Mouse (Mus musculus) induced T-regulatory cell, adult 2 months (primary cell): ENCODE measurements at regions not wholly inside any gene's neighbourhood (a gene's known extent, or its start where the extent isn't known, plus 50 kb on each side); places are given as distances from the start of the nearest gene placed in this dataset.

Experiments used
- DNase-seq: peaks from one replicate; pipeline ENCODE4 v3.0.0-alpha.2; 2012; ENCODE audit warnings: low read depth

- no peak for DNase-seq
Observed at GRCm38 (mm10) chr7:83077919-83078265, 210.8 kb downstream of the Mex3b start.

- no peak for DNase-seq
Observed at GRCm38 (mm10) chr7:83078695-83079094, 211.6 kb downstream of the Mex3b start.

DNA sequence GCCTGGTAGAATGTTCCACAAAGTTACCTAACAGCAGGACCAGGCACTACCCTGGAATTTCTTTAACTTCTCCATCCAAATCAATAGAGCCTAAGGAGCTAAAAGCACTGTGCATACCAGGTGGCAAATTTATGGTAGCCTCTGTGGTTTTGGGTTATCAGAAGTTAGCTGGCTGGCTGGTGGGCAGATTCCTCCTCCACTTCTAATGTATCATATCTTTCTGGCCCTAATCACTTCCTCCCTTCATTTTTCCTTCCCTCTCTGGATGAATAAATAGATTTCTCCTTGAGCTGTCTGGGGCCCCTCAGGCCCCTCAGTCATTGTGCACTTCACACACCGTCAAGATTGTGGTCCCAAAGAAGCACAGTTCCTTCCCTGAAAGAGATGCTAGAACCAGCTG, 212.7 kb downstream of the Mex3b start:
- DNase-seq, result no peak

DNA sequence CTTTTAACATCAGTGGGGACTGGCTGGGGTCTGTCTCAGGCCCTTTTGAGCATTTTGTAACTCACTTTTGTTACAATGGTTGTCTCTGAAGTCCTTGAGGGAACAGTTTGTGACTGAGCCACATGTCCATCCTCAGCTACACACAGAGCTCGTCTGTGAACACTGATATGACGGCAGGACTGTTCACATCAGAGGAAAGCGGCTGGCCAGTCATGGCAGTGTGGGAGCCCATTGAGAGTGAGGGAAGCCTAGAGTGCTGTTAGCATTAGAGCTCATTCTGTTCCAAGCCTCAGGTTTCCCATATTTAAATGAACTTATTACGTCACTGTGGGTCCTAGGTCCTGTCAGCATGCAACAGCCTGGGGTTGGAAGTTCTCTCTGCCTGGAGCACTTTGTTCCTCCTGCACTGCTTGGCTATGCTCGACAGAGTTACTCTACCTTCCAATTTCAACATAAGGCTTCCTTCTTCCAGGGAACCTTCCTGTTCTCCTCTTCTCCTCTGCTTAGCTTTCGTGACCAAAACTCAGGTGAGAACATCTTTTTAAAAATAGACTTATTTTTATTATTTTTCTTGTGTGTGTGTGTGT, 217.5 kb downstream of the Mex3b start:
- DNase-seq, result no peak

DNA sequence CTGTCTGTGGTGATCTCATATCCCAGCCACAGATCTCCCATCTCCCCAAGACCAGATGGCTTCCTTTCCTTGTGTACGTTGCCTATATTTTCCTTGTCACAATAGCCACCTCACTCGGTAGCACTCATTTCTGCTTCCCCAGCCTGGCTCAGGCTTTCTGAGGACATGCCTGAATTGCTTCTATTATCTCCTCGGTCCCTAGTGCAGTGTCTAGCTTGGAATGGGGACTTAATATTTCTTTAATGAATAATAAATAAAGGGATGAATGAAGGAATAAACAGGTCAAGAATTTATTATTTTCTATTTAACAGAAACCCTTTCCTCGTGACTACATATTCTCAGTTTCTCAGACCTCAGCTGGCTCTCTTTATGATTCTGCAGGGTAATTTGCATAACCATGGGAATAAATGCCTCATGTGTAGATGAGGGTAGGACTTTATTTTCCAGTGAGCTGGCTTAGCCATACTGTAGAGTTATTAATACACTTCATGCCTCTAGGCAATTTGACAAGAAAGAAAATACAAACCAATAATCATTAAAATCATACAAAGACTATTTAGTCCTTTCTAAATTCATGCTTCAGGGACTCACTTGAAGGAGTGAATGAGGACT, 218.5 kb downstream of the Mex3b start:
- no peak for DNase-seq

DNA sequence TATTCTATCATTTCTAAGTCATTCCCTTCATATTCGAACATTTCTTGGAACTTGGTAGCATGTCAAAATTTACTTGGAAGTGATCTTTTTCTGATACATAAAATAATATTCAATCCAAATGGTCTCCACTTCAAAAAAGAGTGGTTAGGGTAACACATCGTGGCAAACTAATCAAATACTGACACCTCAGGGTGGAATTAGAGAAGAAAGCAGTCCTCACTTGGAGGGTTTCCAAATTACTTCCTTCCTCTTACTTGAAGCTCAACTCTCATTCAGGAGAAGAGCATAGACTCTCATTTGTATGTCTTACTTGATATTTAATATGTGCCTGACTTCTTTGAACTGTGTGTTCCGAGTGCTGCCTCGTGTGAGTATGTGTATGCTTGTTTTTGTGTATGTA, 220.3 kb downstream of the Mex3b start:
- no peak for DNase-seq

GRCm38 (mm10) chr7:83088125-83088524, 221.0 kb downstream of the Mex3b start:
- no peak for DNase-seq

GRCm38 (mm10) chr7:83089330-83089982, 222.3 kb downstream of the Mex3b start:
- DNase-seq, result no peak

DNA sequence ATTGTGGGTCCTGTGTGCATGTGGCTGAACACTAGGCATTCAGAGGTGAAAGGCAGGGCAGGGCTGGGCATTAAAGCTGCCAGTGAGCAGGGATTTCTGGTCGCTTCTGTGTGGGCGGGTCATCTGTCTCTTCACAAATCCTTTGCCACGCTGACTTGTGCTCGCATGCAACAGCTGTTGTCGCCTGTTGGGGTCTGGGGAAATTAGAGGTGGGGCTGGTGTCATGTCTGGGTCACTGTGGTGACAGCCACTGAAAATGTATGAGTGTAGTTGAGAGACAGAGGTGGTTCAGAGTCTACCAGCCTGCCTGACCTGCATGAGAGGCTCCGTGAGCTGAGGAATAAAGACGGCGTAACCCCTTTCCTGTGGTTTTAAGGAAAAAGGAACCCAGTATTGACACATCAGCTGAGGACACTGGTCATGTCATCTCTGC, 226.8 kb downstream of the Mex3b start:
- no peak for DNase-seq

DNA sequence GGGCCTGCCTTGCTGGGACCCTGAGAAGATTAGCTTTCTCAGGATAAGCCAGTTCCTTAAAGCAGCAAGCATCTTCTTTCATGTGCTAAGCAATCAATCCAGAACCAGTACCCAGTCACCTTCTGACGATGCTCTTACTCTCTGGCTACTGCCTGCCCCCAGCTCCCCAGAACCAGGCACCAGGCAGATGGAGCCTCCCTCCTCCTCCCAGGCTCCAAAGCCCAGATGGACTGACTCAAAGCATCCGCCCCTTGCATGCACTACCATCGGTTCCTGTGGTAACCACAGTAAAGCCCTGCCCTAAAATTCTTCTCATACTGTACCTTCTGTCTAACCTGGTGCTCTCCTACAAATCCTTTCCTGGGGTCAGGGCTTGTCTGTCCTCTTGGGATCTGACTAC, 227.8 kb downstream of the Mex3b start:
- no peak for DNase-seq

DNA sequence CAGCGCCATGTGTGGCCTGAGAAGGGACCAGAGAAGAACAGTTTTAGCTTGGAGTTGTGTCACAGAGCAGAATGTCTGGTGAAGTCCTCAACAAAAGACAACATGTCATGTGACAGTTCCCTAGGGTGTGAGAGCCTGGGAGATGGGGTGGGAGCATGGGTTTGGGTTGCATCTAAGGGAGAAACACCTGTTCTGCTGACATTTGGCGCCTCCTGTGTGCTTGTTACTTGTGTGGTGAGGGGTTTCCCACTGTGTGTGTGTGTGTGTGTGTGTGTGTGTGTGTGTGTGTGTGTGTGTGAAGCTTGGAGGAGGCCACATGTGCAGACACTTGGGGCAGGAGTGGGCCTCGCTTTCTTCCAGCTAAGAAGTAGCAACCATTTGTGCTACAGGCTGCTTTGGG, 228.5 kb downstream of the Mex3b start:
- DNase-seq, result no peak

DNA sequence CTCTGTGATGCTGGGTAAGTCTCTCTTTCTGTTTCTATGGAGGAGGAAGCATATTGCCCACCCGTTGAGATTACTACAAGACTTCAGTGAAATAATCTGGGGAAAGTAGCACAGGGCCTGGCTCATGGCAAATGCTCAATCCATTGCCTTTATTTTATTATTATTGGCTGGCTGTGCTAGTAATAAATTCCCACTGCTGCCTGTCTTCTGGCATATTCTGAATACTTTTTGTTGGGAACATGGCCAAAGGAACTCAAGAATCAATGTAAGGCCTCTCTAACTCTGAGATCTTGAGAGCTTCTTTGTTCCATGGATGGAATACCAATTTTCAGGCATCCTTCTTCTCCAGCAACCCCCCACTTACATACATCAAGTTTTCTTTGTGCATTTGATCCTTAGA, 237.3 kb downstream of the Mex3b start:
- no peak for DNase-seq

DNA sequence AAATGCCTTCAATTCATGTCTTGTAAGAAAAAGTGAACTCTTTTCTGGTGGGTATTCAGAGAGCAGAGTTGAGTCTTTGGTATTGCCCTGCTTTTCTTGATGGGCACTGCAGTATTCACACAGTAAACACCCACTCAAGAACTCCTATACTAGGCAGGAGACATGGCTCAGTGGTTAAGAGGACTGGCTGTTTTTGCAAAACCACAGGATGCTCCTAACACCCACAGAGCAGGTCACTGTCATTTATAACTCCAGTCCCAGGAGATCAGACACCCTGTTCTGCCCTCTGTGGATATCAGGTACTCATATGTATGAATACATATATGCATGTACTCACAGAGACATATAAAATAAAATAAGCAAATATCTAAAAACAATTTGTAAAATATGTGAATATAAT, 238.5 kb downstream of the Mex3b start:
- DNase-seq, result no peak

DNA sequence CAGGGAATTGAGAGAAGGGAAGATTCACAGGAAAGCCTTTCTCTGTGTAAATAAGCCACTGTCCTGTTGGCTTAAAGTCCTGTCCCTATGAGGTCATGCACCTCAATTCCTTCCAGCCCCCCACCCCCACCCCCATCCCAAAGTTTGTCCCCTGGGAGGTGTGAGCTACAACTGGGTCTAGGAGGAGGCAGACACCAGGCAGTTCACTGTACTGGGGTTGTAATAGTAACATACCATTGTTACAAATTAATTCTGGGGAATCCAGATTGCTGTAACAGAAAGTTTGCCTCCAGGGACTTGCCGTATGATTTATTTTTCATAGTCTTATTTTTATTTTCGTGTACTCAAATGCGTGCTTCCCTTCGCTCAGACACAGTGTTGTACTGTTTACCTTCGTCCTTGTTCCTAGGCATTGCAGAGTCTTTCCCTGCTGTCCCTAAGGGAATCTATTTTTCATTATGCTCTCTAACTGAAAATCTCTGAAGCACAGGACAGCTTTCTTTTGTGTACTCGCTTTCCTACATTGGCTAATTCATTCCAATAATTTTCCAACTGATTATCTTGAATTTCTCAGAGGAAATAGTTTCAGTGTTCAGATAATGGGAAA, 244.2 kb downstream of the Mex3b start:
- DNase-seq, result no peak

DNA sequence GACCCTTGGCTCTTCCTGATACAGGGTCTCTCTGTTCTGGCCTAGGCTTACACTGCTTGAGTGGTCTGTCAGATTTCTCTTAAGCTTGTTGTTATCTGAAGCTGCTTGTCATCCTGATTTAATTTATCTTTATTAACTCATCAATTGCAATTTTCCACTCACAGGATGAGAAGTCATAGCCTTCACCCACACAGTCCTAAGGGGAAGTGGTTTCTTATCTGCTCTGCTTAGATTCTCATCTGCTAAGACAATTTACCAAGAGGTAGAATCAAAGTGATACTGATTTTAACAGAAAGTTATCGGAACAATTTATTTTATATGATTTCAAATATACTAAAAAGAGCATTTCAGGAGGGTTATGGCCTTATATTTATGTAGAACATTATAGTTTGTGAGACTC, 249.4 kb downstream of the Mex3b start:
- peak; percentile 18 for DNase-seq

DNA sequence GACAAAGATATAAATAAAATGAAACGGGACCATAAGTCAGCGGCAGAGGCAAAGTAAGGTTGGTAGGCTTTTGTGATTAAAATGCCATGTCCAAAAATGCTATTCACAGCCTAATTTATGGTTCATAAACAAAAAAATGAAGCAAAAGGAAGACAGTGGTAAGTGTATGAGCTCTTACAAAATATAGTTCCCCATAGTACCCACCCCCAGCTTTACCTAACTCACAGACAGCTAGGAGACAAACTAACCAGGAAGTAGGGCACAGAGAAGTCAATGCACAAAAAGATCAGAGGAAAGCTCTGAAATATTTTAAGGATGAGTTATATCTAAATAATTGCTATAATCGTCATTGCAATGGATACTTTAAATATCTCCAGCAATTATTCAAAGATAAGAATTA, 249.9 kb downstream of the Mex3b start:
- no peak for DNase-seq

- DNase-seq, result no peak
Observed at GRCm38 (mm10) chr7:83126196-83126595, 259.1 kb downstream of the Mex3b start.

GRCm38 (mm10) chr7:83140216-83140615, 273.1 kb downstream of the Mex3b start:
- DNase-seq, result no peak

DNA sequence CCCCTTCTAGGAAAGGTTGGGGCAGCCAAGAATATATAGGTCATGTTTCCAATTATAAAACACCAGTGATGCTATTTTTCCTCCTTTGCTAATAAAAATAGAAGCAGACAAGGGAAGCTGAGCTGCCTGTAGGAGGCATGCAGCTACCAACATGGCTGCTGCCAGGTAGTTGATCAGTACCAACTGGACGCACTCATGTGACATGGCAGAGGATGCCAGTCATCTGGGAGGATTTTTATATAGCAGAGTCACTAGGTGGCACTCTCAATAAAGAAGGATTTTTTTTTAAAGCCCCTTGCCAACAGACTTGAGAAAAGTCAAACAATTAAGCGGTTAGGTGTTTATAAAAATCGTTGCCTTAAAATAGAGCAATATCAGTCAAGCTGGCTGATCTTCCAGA, 273.5 kb downstream of the Mex3b start:
- no peak for DNase-seq

DNA sequence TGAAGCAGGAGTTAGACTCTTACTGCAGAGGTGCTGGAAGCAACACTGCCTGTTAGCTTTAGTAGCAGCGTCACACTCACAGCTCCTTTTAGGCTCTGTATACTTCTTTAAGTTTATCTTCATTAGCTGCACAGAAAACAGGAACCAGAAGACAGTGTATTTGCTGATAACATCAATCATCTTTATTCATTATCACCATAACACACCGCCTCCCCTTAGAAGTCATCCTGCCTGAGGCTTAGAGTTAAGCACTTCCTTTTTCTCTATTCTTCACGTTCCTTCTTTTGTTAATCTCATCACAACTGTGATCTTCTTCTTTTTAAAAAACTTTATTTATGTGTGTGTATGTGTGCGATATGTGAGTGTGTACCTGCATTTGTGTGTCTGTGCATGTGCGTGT, 276.9 kb downstream of the Mex3b start:
- DNase-seq, result peak; percentile 8

DNA sequence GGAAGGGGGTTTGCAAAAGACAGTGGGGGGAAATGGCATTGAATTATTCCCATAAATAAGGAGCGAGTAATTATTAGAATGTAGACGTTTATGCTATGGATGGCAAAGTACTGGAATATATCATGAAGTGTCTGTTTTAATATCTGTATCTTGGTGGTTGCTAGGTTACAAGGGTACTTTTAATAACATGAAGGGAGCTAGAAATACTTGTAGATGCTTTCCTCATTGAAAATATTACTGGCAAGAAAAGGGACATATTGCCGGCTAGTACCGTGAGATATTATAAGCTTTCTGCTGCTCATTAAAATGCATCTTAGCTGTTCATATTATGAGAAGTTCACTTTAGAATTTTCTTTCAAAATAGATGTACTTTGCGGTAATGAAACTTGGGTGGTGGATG, 278.4 kb downstream of the Mex3b start:
- no peak for DNase-seq

- no peak for DNase-seq
Observed at GRCm38 (mm10) chr7:83161226-83161625, 294.1 kb downstream of the Mex3b start.

DNA sequence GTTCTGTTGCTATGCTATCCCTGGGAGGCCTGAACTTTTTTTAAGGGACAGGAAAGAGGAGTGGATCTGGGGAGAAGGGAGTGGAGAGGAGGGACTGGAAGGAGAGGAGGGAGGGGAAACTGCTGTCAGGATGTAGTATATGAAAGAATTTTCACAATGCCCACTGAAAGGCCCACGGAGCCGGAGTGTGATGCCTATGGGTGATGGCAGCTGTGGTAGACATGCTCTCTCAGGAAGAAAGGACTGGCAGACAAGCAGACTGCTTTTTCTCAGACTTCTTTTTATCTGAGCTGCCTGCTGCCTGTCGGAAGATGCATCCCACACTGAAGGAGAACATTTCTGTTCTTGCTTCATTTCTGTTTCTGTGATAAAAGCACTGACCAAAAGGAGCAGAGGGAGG, 295.7 kb downstream of the Mex3b start:
- no peak for DNase-seq

GRCm38 (mm10) chr7:83179403-83179802, 312.3 kb downstream of the Mex3b start:
- no peak for DNase-seq
